Comparison of ENCODE assay signal across 8 mouse cellular contexts in genomic region chr2:156476111-156476747, GRCm38 (mm10). TPM values are rescaled to one million over a fixed set of nuclear protein-coding genes. Genes with fewer than 3 reads are reported as not detected.
DNase-seq lines count a peak whose midpoint lies in the region; ATAC-seq and TF ChIP-seq lines count a peak whose summit lies in the region.

No protein-coding gene starts in this region.

- H3K27ac ChIP-seq in heart, embryonic 16.5 days (ENCODE audit: low read length): peak overlapping the region; percentile 61
- peak overlapping the region; percentile 88 for H3K27ac ChIP-seq in forebrain, postnatal 0 days (ENCODE audit: low read depth, low read length)
- H3K27ac ChIP-seq in midbrain, embryonic 10.5 days (replicated peaks): peak overlapping the region; percentile 90

- H3K27me3 ChIP-seq in heart, embryonic 16.5 days (ENCODE audit: control insufficient read depth, insufficient read depth, low read length): peaks cover 4% of the 10 kb centered on the region
- H3K27me3 ChIP-seq in forebrain, postnatal 0 days (ENCODE audit: insufficient read depth, low read length): no peaks in the 10 kb centered on the region
- peaks cover 38% of the 10 kb centered on the region for H3K27me3 ChIP-seq in midbrain, embryonic 10.5 days (ENCODE audit: low read depth, poor library complexity, severe bottlenecking)

- 29% methylated on average over 8 of the region's 8 CpGs for WGBS in heart, embryonic 16.5 days
- WGBS in forebrain, postnatal 0 days: 20% methylated on average over 8 of the region's 8 CpGs
- WGBS in midbrain, embryonic 10.5 days: 30% methylated on average over 8 of the region's 8 CpGs

- intact Hi-C loops in heart, postnatal 25 days (cut with DNase I): no loop called here

- H3K4me2 ChIP-seq in heart, embryonic 16.5 days (ENCODE audit: low read depth, low read length): peak overlapping the region; percentile 95
- H3K4me2 ChIP-seq in forebrain, postnatal 0 days (ENCODE audit: low read depth): peak overlapping the region; percentile 96

- no peaks in the 10 kb centered on the region for H3K36me3 ChIP-seq in heart, embryonic 16.5 days (ENCODE audit: control insufficient read depth, insufficient read depth)
- H3K36me3 ChIP-seq in forebrain, postnatal 0 days (ENCODE audit: insufficient read depth): no peaks in the 10 kb centered on the region
- no peaks in the 10 kb centered on the region for H3K36me3 ChIP-seq in midbrain, embryonic 10.5 days

- H3K9me3 ChIP-seq in heart, embryonic 16.5 days (replicated peaks; ENCODE audit: control insufficient read depth, low read length): no peaks in the 10 kb centered on the region; the same call in 1 of the 2 replicates
- no peaks in the 10 kb centered on the region for H3K9me3 ChIP-seq in forebrain, postnatal 0 days (ENCODE audit: low read length)
- no peaks in the 10 kb centered on the region; the same call in 1 of the 2 replicates for H3K9me3 ChIP-seq in midbrain, embryonic 10.5 days (replicated peaks)

- H3K4me1 ChIP-seq in heart, embryonic 16.5 days (ENCODE audit: control insufficient read depth, insufficient read depth, low read length): peaks cover 26% of the 10 kb centered on the region
- H3K4me1 ChIP-seq in forebrain, postnatal 0 days (ENCODE audit: insufficient read depth): peaks cover 15% of the 10 kb centered on the region
- H3K4me1 ChIP-seq in midbrain, embryonic 10.5 days: peaks cover 44% of the 10 kb centered on the region

- H3K9ac ChIP-seq in heart, embryonic 16.5 days (ENCODE audit: low read length): peak overlapping the region; percentile 88
- peak overlapping the region; percentile 88 for H3K9ac ChIP-seq in forebrain, postnatal 0 days

- ATAC-seq in heart, embryonic 16.5 days (replicated peaks; ENCODE audit: extremely low read depth, insufficient read depth, low FRiP score): no peak
- no peak for ATAC-seq in forebrain, postnatal 0 days
- ATAC-seq in activated CD4-positive, CD25-positive, alpha-beta regulatory T cell, adult 4 months: no peak

- TF ChIP-seq CTCF in forebrain, postnatal 0 days (IDR thresholded peaks at IDR 0.05; ENCODE audit: low read depth): no peak

- DNase-seq in heart, postnatal 25 days (ENCODE audit: low spot score): no peak
- DNase-seq in NIH3T3 (ENCODE audit: low read depth): peak; percentile 26
- DNase-seq in forebrain, postnatal 0 days: no peak
- no peak for DNase-seq in midbrain, embryonic 10.5 days (ENCODE audit: low spot score)
- DNase-seq in ovary, postnatal 10 days (ENCODE audit: low spot score): no peak
- no peak for DNase-seq in adrenal gland, adult 2 months

- H3K4me3 ChIP-seq in heart, embryonic 16.5 days (ENCODE audit: low read length): peak overlapping the region; percentile 77
- H3K4me3 ChIP-seq in forebrain, postnatal 0 days (ENCODE audit: low read depth, low read length): peak overlapping the region; percentile 68
- H3K4me3 ChIP-seq in midbrain, embryonic 10.5 days: peak overlapping the region; percentile 79

RNA-seq across cellular contexts. Expression of gene Epb41l1, which starts 55.5 kb away (rescaled TPM):
- 0.76 and 0.94 TPM in 2 replicates for polyA plus RNA-seq in heart, embryonic 16.5 days (2015; fragmentation: Nextera tagmentation; extraction: Ambion mirVana)
- total RNA-seq in heart, postnatal 25 days (2021): 1 to 10 TPM; 7.0 to 7.3 TPM
- 169 and 211 TPM in 2 replicates for total RNA-seq in forebrain, postnatal 0 days (2014; rRNA removed)
- polyA plus RNA-seq in forebrain, postnatal 0 days (2015; fragmentation: Nextera tagmentation; extraction: Ambion mirVana): 7.0 and 10.0 TPM in 2 replicates
- polyA plus RNA-seq in midbrain, embryonic 10.5 days (2016; fragmentation: Nextera tagmentation; extraction: Ambion mirVana): 1.3 and 1.8 TPM in 2 replicates
- polyA plus RNA-seq in activated CD4-positive, CD25-positive, alpha-beta regulatory T cell, adult 4 months (2017; shearing (Covaris generic)): under 1 TPM; 0.19 to 0.24 TPM
- total RNA-seq in adrenal gland, adult 2 months (2021): 10 to 100 TPM; 81.4 to 93.4 TPM
- 52.0 and 52.7 TPM in 2 replicates for polyA plus RNA-seq in adrenal gland, adult 2 months (2012; rRNA removed)
